Mouse (Mus musculus): ENCODE measurements at regions not wholly inside any gene's neighbourhood (a gene's known extent, or its start where the extent isn't known, plus 50 kb on each side); places are given as distances from the start of the nearest gene placed in this dataset.

GRCm38 (mm10) chr13:32544986-32545740, 206.6 kb upstream of the Gmds start:
- no peak for DNase-seq (ENCODE audit: low spot score)

GRCm38 (mm10) chr13:32541611-32542010, 203.1 kb upstream of the Gmds start:
- no peak for DNase-seq (ENCODE audit: low spot score)

GRCm38 (mm10) chr13:32536241-32536640, 197.7 kb upstream of the Gmds start:
- no peak for DNase-seq (ENCODE audit: low spot score)

GRCm38 (mm10) chr13:32535602-32536001, 197.1 kb upstream of the Gmds start:
- DNase-seq (ENCODE audit: low spot score) = no peak

GRCm38 (mm10) chr13:32530926-32531512, 192.5 kb upstream of the Gmds start:
- DNase-seq (ENCODE audit: low spot score) = no peak

GRCm38 (mm10) chr13:32518611-32519344, 180.2 kb upstream of the Gmds start:
- no peak for DNase-seq (ENCODE audit: low spot score)

GRCm38 (mm10) chr13:32517514-32517913, 179.0 kb upstream of the Gmds start:
- DNase-seq (ENCODE audit: low spot score) = no peak

GRCm38 (mm10) chr13:32509231-32510023, 170.9 kb upstream of the Gmds start:
- no peak for DNase-seq (ENCODE audit: low spot score)

GRCm38 (mm10) chr13:32508447-32508846, 169.9 kb upstream of the Gmds start:
- no peak for DNase-seq (ENCODE audit: low spot score)

- DNase-seq (ENCODE audit: low spot score) = no peak
Observed at GRCm38 (mm10) chr13:32507825-32508224, 169.3 kb upstream of the Gmds start.

GRCm38 (mm10) chr13:32498205-32498790, 159.8 kb upstream of the Gmds start:
- no peak for DNase-seq (ENCODE audit: low spot score)

GRCm38 (mm10) chr13:32496263-32496662, 157.7 kb upstream of the Gmds start:
- no peak for DNase-seq (ENCODE audit: low spot score)

- DNase-seq (ENCODE audit: low spot score) = no peak
Observed at GRCm38 (mm10) chr13:32495063-32495462, 156.5 kb upstream of the Gmds start.

GRCm38 (mm10) chr13:32493806-32494205, 155.3 kb upstream of the Gmds start:
- DNase-seq (ENCODE audit: low spot score) = no peak

- DNase-seq (ENCODE audit: low spot score) = peak; percentile 60
Observed at GRCm38 (mm10) chr13:32493309-32493708, 154.8 kb upstream of the Gmds start.

GRCm38 (mm10) chr13:32492566-32492965, 154.0 kb upstream of the Gmds start:
- DNase-seq (ENCODE audit: low spot score) = peak; percentile 48

- DNase-seq (ENCODE audit: low spot score) = no peak
Observed at GRCm38 (mm10) chr13:32481444-32482058, 143.0 kb upstream of the Gmds start.

GRCm38 (mm10) chr13:32480029-32480428, 141.5 kb upstream of the Gmds start:
- DNase-seq (ENCODE audit: low spot score) = peak; percentile 48

- DNase-seq (ENCODE audit: low spot score) = peak; percentile 64
Observed at GRCm38 (mm10) chr13:32479118-32479818, 140.7 kb upstream of the Gmds start.

GRCm38 (mm10) chr13:32465787-32466186, 127.2 kb upstream of the Gmds start:
- no peak for DNase-seq (ENCODE audit: low spot score)

All from heart, adult 8-10 months (tissue).